Mouse (Mus musculus) ES-Bruce4 (cell line): ENCODE data around the gene Pigf. TPM values are rescaled to one million over a fixed set of nuclear protein-coding genes. Genes with fewer than 3 reads are reported as not detected.

ENCODE experiments used
- H3K27ac ChIP-seq: 2 replicates; pipeline ENCODE4 v1.5.1; 2012; ENCODE audit warnings: low read length, inconsistent platforms; ENCODE audit not compliant: insufficient read depth
- H3K27me3 ChIP-seq: 2 replicates; pipeline ENCODE4 v1.6.1; 2012; ENCODE audit warnings: mild to moderate bottlenecking, low read length, inconsistent platforms; ENCODE audit not compliant: control insufficient read depth, poor library complexity, insufficient read depth, severe bottlenecking
- H3K36me3 ChIP-seq: 2 replicates; pipeline ENCODE4 v1.6.1; 2012; ENCODE audit warnings: inconsistent platforms, mild to moderate bottlenecking, low read length, moderate library complexity; ENCODE audit not compliant: control insufficient read depth, poor library complexity, insufficient read depth, severe bottlenecking
- H3K4me1 ChIP-seq: one replicate; pipeline ENCODE4 v1.8.1; 2011; ENCODE audit warnings: low read length; ENCODE audit not compliant: control insufficient read depth, insufficient read depth
- H3K4me3 ChIP-seq: 2 replicates; pipeline ENCODE4 v1.5.1; 2011; ENCODE audit warnings: low read depth, mild to moderate bottlenecking, low read length
- H3K9ac ChIP-seq: 2 replicates; pipeline ENCODE4 v1.6.1; 2012; ENCODE audit warnings: low read depth, mild to moderate bottlenecking, inconsistent platforms; ENCODE audit not compliant: poor library complexity, severe bottlenecking
- H3K9me3 ChIP-seq: replicated peaks from 2 replicates; pipeline ENCODE4 v1.6.1; 2012; ENCODE audit warnings: mild to moderate bottlenecking, low read length, inconsistent platforms; ENCODE audit not compliant: control insufficient read depth, poor library complexity, insufficient read depth, severe bottlenecking
- CTCF ChIP-seq: IDR thresholded peaks from one replicate; pipeline ENCODE4 v1.8.1; 2011; ENCODE audit warnings: low read depth, low read length
- EP300 ChIP-seq: IDR thresholded peaks from 2 replicates; pipeline ENCODE4 v1.6.1; 2011; ENCODE audit warnings: low read depth, low read length; ENCODE audit not compliant: insufficient read depth
- POLR2A ChIP-seq: IDR thresholded peaks from one replicate; pipeline ENCODE4 v1.8.1; 2011; ENCODE audit warnings: low read length; ENCODE audit not compliant: insufficient read depth
- polyA plus RNA-seq: library from polyadenylated mRNA; stranded (reverse); fragments of >200 nt; gene quantifications from 2 replicates; pipeline ENCODE4 v1.2.4, GENCODE M21; 2011; ENCODE audit warnings: low read depth; ENCODE audit not compliant: missing spikeins, insufficient read depth, insufficient read length

Gene Pigf
- polyA plus RNA-seq, 1 experiment = 58.3 TPM

DNA sequence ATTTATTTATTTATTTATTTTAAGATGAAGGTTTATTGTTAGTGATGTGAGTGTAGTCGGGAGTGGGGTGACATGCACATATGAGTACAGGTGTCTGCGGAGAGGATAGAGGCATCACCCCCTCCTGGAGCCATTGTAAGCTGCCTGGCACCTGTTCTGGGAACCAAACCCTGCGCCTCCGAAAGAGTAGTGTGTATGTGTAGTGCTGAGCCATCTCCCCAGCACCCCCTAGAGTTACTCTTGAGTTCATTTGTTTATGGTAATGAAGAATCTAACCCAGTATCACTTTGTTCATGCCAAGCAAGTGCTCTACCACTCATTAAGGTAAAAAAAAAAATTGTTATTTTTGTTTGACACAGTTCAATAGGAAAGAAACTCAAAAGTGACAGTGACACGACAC is 37.0 kb downstream of the Pigf start:
- Histone ChIP-seq H3K9me3 (no peaks in the 10 kb centered on the region), H3K27me3 (no peaks in the 10 kb centered on the region), H3K4me1 (no peaks in the 10 kb centered on the region), H3K36me3 (no peaks in the 10 kb centered on the region; the same call in 1 of the 2 replicates), H3K27ac (no peak overlapping the region), H3K4me3 (no peak overlapping the region), H3K9ac (no peak overlapping the region)
- TF ChIP-seq POLR2A = no peak
- no peak for TF ChIP-seq EP300
- TF ChIP-seq CTCF = no peak

- Histone ChIP-seq H3K27ac (no peak overlapping the region), H3K36me3 (no peaks in the 10 kb centered on the region; the same call in 1 of the 2 replicates), H3K4me3 (no peak overlapping the region), H3K27me3 (no peaks in the 10 kb centered on the region), H3K4me1 (no peaks in the 10 kb centered on the region), H3K9me3 (no peaks in the 10 kb centered on the region), H3K9ac (no peak overlapping the region)
- no peak for TF ChIP-seq POLR2A
- no peak for TF ChIP-seq EP300
- no peak for TF ChIP-seq CTCF
These were observed 38.6 kb downstream of the Pigf start for GRCm38 (mm10) chr17:86986449-86987138.

GRCm38 (mm10) chr17:86982497-86982896 is 42.7 kb downstream of the Pigf start:
- Histone ChIP-seq H3K9me3 (no peaks in the 10 kb centered on the region), H3K4me1 (no peaks in the 10 kb centered on the region), H3K27me3 (no peaks in the 10 kb centered on the region), H3K36me3 (no peaks in the 10 kb centered on the region), H3K9ac (no peak overlapping the region), H3K4me3 (no peak overlapping the region), H3K27ac (no peak overlapping the region)
- TF ChIP-seq CTCF = peak; percentile 10
- no peak for TF ChIP-seq POLR2A

GRCm38 (mm10) chr17:86981701-86982100 is 43.5 kb downstream of the Pigf start:
- Histone ChIP-seq H3K9ac (no peak overlapping the region), H3K4me3 (no peak overlapping the region), H3K27ac (no peak overlapping the region)

DNA sequence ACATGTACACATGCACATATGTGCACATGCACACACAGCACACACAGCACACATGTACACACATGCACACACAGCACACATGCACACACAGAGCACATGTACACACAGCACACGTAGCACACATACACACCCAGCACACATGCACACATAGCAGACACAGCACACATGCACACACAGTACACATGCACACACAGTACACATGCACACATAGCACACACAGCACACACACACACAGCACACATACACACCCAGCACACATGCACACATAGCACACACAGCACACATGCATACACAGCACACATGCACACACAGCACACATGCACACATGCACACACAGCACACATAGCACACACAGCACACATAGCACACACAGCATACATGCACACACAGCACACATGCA is 44.0 kb downstream of the Pigf start:
- TF ChIP-seq CTCF (no peak), EP300 (no peak), POLR2A (no peak)
- no peaks in the 10 kb centered on the region for H3K9me3 ChIP-seq
- H3K36me3 ChIP-seq = no peaks in the 10 kb centered on the region

More at GRCm38 (mm10) chr17:86981701-86982100, 43.5 kb downstream of the Pigf start:
- H3K9me3 ChIP-seq = no peaks in the 10 kb centered on the region
- no peaks in the 10 kb centered on the region for H3K4me1 ChIP-seq
- H3K27me3 ChIP-seq = no peaks in the 10 kb centered on the region
- no peaks in the 10 kb centered on the region for H3K36me3 ChIP-seq
- TF ChIP-seq CTCF = no peak
- no peak for TF ChIP-seq POLR2A
- TF ChIP-seq EP300 = no peak

GRCm38 (mm10) chr17:86978496-86978895 is 46.7 kb downstream of the Pigf start:
- Histone ChIP-seq H3K4me1 (peaks cover 4% of the 10 kb centered on the region), H3K36me3 (0 out of 2 replicates have a peak, but pooled peaks cover 3% of the 10 kb centered on the region), H3K27ac (no peak overlapping the region), H3K9ac (no peak overlapping the region), H3K9me3 (no peaks in the 10 kb centered on the region), H3K27me3 (no peaks in the 10 kb centered on the region), H3K4me3 (no peak overlapping the region)
- TF ChIP-seq POLR2A = no peak
- TF ChIP-seq EP300 = no peak
- no peak for TF ChIP-seq CTCF

More for the DNA sequence above, 44.0 kb downstream of the Pigf start:
- Histone ChIP-seq H3K27me3 (no peaks in the 10 kb centered on the region), H3K27ac (no peak overlapping the region), H3K4me1 (peaks cover 3% of the 10 kb centered on the region), H3K4me3 (no peak overlapping the region), H3K9ac (no peak overlapping the region)
